Mouse (Mus musculus) MEL (cell line): ENCODE measurements at regions not wholly inside any gene's neighbourhood (a gene's known extent, or its start where the extent isn't known, plus 50 kb on each side); places are given as distances from the start of the nearest gene placed in this dataset.

Source experiments
- CTCF ChIP-seq, 3 experiments: IDR thresholded peaks in 2 of 3; conservative IDR thresholded peaks in 1 of 3; 2 replicates each; pipeline ENCODE4 v1.5.1; 2011 to 2012; ENCODE audit warnings: low read length in 3 of 3, low read depth in 2 of 3, mild to moderate bottlenecking in 2 of 3, improper control_type of control experiment in 1 of 3, inconsistent platforms in 1 of 3, mixed read lengths in 1 of 3, moderate library complexity in 1 of 3; ENCODE audit not compliant: control insufficient read depth in 1 of 3, insufficient read depth in 1 of 3, poor library complexity in 1 of 3, severe bottlenecking in 1 of 3
- EP300 ChIP-seq, 2 experiments: IDR thresholded peaks; 2 replicates each; pipeline ENCODE4 v1.6.1; 2011; ENCODE audit warnings: improper control_type of control experiment in 2 of 2, low read length in 2 of 2, low read depth in 1 of 2, mild to moderate bottlenecking in 1 of 2
- MYC ChIP-seq: IDR thresholded peaks from 2 replicates; pipeline ENCODE4 v1.6.1; 2011; ENCODE audit warnings: low read depth, mild to moderate bottlenecking, low read length, improper control_type of control experiment, moderate library complexity
- POLR2A ChIP-seq, 2 experiments: IDR thresholded peaks; 2 replicates each; pipeline ENCODE4 v1.6.1; 2011 to 2012; ENCODE audit warnings: low read length in 2 of 2, mild to moderate bottlenecking in 2 of 2, control low read depth in 1 of 2, improper control_type of control experiment in 1 of 2, low read depth in 1 of 2, moderate library complexity in 1 of 2; ENCODE audit not compliant: control insufficient read depth in 1 of 2, insufficient read depth in 1 of 2, poor library complexity in 1 of 2
- SMC3 ChIP-seq: IDR thresholded peaks from 2 replicates; pipeline ENCODE4 v1.6.1; 2011; ENCODE audit warnings: low read depth, low read length, improper control_type of control experiment
- TCF12 ChIP-seq: IDR thresholded peaks from 2 replicates; pipeline ENCODE4 v1.6.1; 2014; ENCODE audit warnings: low read depth, mild to moderate bottlenecking, inconsistent platforms, low read length, improper control_type of control experiment, moderate library complexity
- ZC3H11A ChIP-seq: IDR thresholded peaks from 2 replicates; pipeline ENCODE4 v1.6.1; 2012; ENCODE audit warnings: low read depth, mild to moderate bottlenecking, inconsistent platforms, low read length, improper control_type of control experiment

DNA sequence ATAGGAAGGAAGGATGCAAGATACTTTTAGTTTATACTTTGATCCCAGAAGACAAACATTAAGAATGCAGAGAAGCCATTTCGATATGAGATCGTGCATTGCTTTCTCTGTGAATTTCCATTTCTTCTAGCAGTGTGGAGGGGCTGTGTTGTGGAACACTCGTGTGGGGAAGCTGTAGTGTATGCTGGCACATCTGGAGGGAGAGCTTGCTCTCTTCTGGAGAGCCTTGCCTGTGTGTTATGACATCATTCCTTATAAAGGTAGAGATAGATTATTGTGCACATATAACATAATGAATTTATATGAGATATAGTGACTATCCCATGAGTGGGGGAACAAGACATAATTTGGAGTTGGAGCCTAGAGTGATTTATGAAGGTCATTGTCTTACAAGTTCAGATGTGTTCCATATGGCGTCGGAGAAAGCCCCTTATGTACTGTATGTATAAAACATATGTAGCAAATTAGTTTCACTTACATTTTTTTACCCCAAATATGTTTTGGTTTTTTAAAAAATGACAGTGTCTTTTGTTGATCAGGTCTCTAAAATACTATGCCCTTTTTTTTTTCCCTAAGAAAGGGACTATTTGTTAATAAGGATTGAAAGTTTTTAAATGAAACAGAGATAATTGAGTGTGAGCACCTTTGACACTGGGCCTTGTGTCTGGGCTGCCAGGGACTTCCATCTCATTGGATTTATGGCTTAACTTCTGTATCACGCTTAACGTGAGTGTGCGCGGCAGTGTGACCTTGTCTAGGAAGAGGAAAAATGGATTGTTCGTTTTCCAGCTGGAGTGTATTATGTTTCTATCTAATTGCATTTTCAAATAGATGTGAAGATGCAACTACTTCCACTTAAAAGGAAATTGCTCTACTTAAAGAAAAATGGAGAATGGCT lies 230.8 kb downstream of the Papss1 start:
- TF ChIP-seq TCF12 = no peak
- TF ChIP-seq SMC3 = no peak
- TF ChIP-seq MYC = no peak
- no peak for TF ChIP-seq POLR2A (IDR thresholded peaks at IDR 0.05; ENCODE audit: control insufficient read depth in 1 of 2, insufficient read depth in 1 of 2, low read depth in 1 of 2, low read length in 2 of 2, poor library complexity in 1 of 2)
- TF ChIP-seq CTCF (IDR thresholded peaks at IDR 0.05 in 2 of 3, conservative IDR thresholded peaks at IDR 0.05 in 1 of 3; ENCODE audit: control insufficient read depth in 1 of 3, insufficient read depth in 1 of 3, low read depth in 2 of 3, low read length in 3 of 3, poor library complexity in 1 of 3, severe bottlenecking in 1 of 3) = no peak
- no peak for TF ChIP-seq ZC3H11A
- no peak for TF ChIP-seq EP300 (IDR thresholded peaks at IDR 0.05; ENCODE audit: low read depth in 1 of 2, low read length in 2 of 2)
